Mouse (Mus musculus) adrenal gland, adult 18-20 months (tissue): ENCODE results near the gene Rbmx. TPM values are rescaled to one million over a fixed set of nuclear protein-coding genes. Genes with fewer than 3 reads are reported as not detected.

Source experiments
- DNase-seq, 2 experiments: peaks; one replicate each; pipeline ENCODE4 v3.0.0; 2021 to 2022; ENCODE audit warnings: low spot score in 2 of 2
- long read RNA-seq, 2 experiments: library from polyadenylated mRNA; stranded (forward); transcript quantifications; one replicate each; pipeline ENCODE4 v2.0.0; 2021
- total RNA-seq, 2 experiments: library from RNA; stranded (reverse); gene quantifications; 1 replicate in 1 of 2; 2 replicates in 1 of 2; pipeline ENCODE4 v1.2.3; 2021

The Rbmx gene
- 10 to 100 TPM; 24.4 to 32.4 TPM for total RNA-seq
- long read RNA-seq, experiment 1, partial matches to known transcripts, result 3 of 16 reads
- long read RNA-seq, experiment 1, other reads (novel, unspliced or antisense), result 11 of 16 reads
- long read RNA-seq, experiment 2, transcript Rbmx-205 (10 exons, 2,139 nt), result major isoform, 14 of 20 reads
- long read RNA-seq, experiment 2, partial matches to known transcripts, result 0 of 20 reads
- long read RNA-seq, experiment 2, other reads (novel, unspliced or antisense), result 5 of 20 reads

DNA sequence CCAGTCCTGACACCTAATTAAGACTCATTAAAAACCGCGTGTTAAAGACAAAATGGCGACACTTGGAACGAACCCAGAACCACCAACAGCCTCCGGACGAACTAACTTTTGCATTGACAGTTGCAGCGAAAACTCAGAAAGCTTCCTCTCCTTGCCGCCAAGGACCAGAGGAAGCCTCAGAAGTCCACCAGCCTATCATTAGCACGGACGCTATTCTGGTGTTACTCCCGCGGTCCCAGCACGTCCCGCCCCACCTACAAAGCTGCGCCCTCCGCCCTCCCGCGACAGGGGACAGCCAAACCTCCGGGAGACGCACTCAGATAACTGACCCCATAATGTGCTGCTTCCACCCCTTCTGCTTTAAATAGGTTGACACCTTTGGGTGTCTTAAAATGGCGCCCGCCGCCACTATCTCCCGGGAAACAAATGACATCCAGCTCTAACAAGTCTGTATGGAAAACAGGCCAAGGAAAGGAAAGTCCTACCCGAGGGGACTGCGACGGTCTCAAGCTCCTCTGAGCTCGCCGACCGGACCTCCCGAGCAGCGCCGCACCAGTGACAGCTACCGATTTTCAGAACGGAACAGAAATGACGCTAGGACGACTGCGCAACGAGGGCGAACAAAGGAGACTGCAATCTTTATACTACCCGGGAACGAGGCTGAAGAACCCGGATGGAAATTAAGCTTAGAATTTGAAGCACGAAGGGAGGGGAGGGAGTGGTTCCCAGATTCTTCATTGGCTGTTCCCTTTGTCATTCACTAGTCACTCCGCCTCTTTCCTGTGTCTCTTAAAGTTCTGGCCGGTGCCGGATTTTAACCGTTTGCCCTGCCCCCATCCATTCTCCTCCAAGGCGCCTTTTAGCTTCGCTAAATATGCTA is at the start of gene Rbmx:
Gene Rbmx, minus strand, starts transcription at position 670 of the 880 bp plus-strand sequence.
- peak; percentile 56 to 61 for DNase-seq

- DNase-seq, result no peak
Measured at GRCm38 (mm10) chrX:57433897-57434296, 41.1 kb upstream of the Rbmx start.

DNA sequence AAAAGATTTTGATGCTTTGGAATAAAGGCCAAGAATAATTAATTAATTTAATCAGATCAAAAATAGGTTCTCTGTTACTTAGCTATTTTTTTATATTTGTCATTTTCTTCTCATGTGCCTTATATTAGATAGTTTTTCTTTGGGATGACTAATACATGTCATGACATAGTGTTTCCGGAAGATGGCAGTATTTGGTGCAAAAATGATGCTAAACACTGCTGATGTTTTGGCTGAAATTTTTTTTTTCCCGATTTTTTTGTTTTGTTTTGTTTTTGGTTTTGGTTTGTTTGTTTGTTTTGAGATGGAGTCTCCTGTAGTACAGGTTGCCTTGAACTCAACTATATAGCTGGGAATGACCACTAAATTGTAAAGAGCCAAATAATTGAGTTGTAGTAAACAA is 38.8 kb upstream of the Rbmx start:
- no peak for DNase-seq

DNA sequence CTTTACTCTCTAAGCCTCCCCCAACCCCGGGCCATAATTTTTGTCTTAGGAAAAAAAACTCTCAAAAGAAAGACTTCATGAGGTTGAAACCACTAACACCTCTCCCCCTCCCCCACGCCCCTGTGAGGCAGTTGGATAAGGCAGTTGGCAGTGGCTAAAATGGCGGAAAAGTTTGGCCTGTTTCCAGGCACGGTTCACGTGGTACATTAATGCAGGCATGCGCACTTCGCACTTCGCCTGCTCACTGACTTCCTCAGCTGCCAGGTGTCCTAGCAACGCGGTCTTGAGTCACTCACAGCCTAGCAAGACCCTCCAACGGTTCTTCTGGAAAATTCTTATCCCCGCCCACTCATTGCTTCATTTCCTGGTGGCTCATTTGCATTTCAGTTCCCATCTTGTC is 15.9 kb upstream of the Rbmx start, which contains the start of gene Gm364:
Gene Gm364, plus strand, starts transcription at position 386 of the 400 bp plus-strand sequence.
- DNase-seq, result no peak

DNA sequence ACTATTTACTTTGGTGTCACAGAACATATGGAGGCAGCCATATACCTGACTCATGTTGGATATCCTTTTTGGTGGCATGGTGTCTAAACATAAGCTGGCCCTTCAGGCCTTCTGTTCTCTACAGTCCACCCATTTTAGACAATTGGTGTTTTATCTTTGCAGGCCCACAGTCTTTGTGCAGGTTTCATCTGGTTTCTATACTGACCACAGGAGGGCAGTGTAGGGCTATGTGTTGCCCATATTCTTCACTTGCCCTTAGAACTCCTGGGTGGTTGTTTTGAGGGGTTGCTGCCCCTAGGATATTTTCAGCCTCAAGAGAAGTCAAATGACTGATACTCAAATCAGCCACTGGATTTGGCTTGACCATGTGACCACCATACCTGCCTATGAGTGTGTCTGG is 10.8 kb upstream of the Rbmx start:
- DNase-seq, result no peak

GRCm38 (mm10) chrX:57401388-57401787 is 8.6 kb upstream of the Rbmx start:
- no peak for DNase-seq

- no peak for DNase-seq
Measured at GRCm38 (mm10) chrX:57393412-57393811, 576 bp upstream of the Rbmx start.

DNA sequence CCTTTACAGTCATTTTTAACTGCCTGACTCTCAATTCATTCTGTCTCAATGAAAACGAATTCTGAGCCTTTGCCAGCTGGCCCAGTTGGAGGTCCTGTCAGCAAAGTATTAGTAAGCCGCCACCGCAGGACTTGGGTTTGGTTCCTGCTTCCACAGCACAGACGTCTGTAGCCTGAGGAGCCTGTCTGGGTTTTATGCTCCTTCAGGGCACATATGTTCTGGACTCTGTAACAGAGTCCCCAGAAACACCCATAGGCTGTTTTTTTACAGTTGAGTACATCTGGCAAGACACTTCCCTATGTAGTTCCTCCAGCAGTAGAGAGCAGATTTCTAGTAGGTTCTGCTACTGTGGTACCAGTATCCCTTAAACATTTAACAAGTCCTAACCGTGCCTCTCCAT is 11.9 kb downstream of the Rbmx start:
- DNase-seq, result no peak

DNA sequence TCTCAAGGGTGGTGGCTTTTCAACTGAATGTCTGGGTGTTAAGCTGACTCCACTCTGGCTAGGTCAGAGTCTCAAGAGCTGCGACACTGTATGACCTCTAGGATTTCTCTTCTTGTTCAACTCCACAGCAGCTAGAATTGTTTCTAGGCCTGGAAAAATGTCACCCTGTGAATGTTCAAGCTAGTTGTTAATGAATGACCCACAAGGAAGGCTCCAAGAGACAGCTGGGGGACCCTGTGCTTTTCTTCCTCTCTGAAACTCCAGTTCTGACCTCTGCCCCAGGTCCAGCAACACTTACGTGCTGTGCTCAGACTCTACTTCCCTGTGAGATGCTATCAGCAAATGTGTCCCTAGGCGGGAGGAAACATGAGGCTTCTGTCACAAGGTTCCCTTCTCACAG is 14.3 kb downstream of the Rbmx start:
- no peak for DNase-seq

DNA sequence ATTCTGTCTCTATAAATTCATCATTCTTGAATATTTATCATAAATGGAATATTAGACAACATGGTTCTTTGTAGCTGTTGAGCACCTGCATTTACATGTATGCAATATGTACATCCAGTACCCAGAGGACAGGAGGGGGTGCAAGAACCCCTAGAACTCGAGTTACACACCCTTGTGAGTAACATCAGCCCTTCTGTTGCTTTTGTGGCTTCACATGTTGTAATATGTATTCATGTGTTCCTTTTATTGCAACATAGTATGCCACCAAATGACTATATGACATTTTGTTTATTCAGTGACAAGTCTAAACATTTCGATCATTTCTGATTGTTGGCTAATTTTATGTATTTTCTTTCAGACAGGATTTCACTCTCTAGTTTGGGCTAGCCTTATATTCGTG is 15.7 kb downstream of the Rbmx start:
- DNase-seq, result no peak

GRCm38 (mm10) chrX:57374029-57374428 is 18.8 kb downstream of the Rbmx start:
- DNase-seq, result no peak

GRCm38 (mm10) chrX:57373543-57373942 is 19.3 kb downstream of the Rbmx start:
- DNase-seq, result no peak

DNA sequence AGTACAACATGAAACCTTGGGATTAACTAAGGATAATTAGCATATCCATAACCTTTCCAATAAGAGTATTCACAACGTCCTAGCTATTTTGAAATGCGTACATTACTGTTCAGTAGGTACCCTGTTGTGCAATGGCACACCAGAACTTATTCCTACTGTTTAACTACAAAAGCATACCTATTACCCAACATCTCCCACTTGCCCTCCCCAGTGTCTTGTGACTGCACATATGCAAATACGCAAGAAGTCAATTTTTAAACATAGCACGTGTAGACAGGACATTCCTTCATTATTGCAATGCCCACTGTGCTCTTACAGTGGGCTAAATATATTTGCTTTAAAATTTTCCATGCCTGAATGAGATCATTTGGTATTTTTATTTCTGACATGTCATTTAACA is 19.9 kb downstream of the Rbmx start:
- DNase-seq, result no peak

- DNase-seq, result no peak
Measured at GRCm38 (mm10) chrX:57364891-57365569, 27.8 kb downstream of the Rbmx start.

DNA sequence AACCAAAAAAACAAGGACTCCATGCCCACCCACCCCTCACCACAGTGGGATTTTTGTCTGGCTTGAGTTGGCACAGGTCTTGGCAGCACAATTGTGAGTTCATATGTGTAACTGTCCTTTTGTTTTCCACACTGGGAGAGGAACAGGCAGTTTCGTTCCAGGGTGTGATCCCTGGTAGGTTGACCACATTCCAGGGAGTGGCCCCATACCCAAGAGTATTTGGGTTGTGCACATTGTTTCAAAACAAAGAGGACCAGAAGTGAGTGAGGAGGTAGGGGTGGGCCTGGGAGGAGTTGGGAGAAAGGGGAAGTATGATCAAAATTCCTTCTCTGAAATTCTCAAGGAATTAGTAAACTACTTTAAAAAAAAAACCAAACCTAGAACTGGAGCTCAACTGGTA is 33.5 kb downstream of the Rbmx start:
- no peak for DNase-seq

DNA sequence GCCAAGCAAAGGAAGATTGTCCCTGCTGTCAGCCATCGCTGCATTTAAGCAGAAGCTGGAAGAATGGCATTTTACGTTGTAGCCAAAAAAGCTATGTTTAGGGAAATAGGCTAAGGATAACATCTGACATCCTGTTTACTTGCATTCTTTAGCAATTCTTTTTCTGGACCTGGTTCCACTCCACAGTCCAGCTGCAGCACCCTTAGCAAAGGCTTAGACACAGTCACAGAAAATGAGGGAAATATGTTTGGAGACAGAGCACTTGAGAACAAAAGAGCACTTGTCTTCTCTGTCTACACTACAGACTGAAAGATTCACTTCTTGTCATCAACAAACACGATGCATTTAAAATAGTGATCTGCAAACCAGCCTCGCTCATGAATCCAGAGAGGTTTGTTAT is 53.6 kb downstream of the Rbmx start:
- no peak for DNase-seq

GRCm38 (mm10) chrX:57338371-57339211 is 54.2 kb downstream of the Rbmx start, which contains the start of gene Arhgef6:
Arhgef6 (minus strand) TSS chrX:57338729.
- no peak for DNase-seq

GRCm38 (mm10) chrX:57337582-57337981 is 55.3 kb downstream of the Rbmx start:
- no peak for DNase-seq

DNA sequence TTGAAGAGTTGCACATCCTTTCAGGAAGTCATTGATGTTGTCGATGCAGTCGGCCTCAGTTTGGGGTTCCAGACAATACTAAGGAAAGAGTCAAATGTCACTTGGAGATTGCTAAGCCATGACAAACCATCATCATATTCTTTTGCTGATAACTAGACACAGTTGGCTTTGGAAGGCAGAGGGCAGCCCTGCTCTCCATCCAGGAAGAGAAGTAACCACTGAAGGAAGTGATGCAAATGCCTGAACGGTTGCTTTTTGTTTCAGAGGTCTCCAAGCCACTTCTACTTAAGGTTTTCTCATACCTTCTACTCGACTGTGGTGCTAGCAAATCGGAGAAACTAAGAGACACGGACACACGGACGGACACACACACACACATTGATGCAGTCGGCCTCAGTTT is 55.9 kb downstream of the Rbmx start:
- DNase-seq, result no peak

GRCm38 (mm10) chrX:57335313-57335712 is 57.5 kb downstream of the Rbmx start:
- DNase-seq, result no peak
